In the genomic region with DNA sequence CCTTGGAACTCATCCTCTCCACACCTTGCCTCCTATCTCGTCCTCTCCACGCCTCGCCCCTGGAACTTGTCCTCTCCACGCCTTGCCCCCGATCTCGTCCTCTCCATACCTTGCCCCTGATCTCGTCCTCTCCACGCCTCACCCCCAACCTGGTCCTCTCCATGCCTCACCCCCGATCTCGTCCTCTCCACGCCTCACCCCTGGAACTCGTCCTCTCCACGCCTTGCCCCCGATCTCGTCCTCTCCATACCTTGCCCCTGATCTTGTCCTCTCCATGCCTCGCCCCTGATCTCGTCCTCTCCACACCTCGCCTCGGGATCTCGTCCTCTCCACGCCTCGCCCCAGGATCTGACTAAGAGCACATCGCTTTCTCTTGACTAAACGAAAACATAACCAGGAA, we compare ENCODE assay signal across 25 mouse cellular contexts.
"Had no signal": no experiment of that assay in that cellular context is flagged by ENCODE, and none has a peak within 500 bp of the region (broad histone marks: within the 10 kb centered on the region; RNA-seq: fewer than 3 reads in every experiment).

No protein-coding gene starts in this region.

- H3K27ac ChIP-seq: gastrocnemius, adult 2 months; heart, embryonic 10.5 days; heart, embryonic 13.5 days; heart, embryonic 15.5 days; hindbrain, embryonic 13.5 days; hindbrain, embryonic 15.5 days; hindbrain, postnatal 0 days; kidney, embryonic 15.5 days; limb, embryonic 13.5 days; limb, embryonic 15.5 days; liver, embryonic 12.5 days had no signal

- H3K4me3 ChIP-seq: gastrocnemius, adult 2 months; heart, embryonic 10.5 days; heart, embryonic 13.5 days; heart, embryonic 15.5 days; hindbrain, embryonic 13.5 days; hindbrain, embryonic 15.5 days; kidney, embryonic 15.5 days; limb, embryonic 13.5 days; limb, embryonic 15.5 days; liver, embryonic 12.5 days had no signal

- H3K4me2 ChIP-seq: heart, embryonic 13.5 days; heart, embryonic 15.5 days; hindbrain, embryonic 13.5 days; hindbrain, embryonic 15.5 days; kidney, embryonic 15.5 days; limb, embryonic 13.5 days; limb, embryonic 15.5 days; liver, embryonic 12.5 days had no signal

- H3K9me3 ChIP-seq: heart, embryonic 10.5 days; heart, embryonic 13.5 days; heart, embryonic 15.5 days; hindbrain, embryonic 13.5 days; hindbrain, embryonic 15.5 days; kidney, embryonic 15.5 days; limb, embryonic 13.5 days; limb, embryonic 15.5 days; liver, embryonic 12.5 days had no signal

- H3K27me3 ChIP-seq: hindbrain, embryonic 13.5 days; hindbrain, embryonic 15.5 days; kidney, embryonic 15.5 days; limb, embryonic 13.5 days; limb, embryonic 15.5 days; liver, embryonic 12.5 days had no signal

- H3K4me1 ChIP-seq: heart, embryonic 10.5 days; heart, embryonic 13.5 days; heart, embryonic 15.5 days; hindbrain, embryonic 15.5 days; kidney, embryonic 15.5 days; limb, embryonic 13.5 days; limb, embryonic 15.5 days; liver, embryonic 12.5 days had no signal

- ATAC-seq: hindbrain, postnatal 0 days; intestine, embryonic 16.5 days; liver, embryonic 12.5 days had no signal

- H3K9ac ChIP-seq: heart, embryonic 13.5 days; heart, embryonic 15.5 days; hindbrain, embryonic 13.5 days; hindbrain, embryonic 15.5 days; kidney, embryonic 15.5 days; limb, embryonic 13.5 days; limb, embryonic 15.5 days; liver, embryonic 12.5 days had no signal

- H3K36me3 ChIP-seq: heart, embryonic 10.5 days; heart, embryonic 13.5 days; heart, embryonic 15.5 days; hindbrain, embryonic 13.5 days; hindbrain, embryonic 15.5 days; kidney, embryonic 15.5 days; limb, embryonic 13.5 days; limb, embryonic 15.5 days; liver, embryonic 12.5 days had no signal

- DNase-seq: gastrocnemius, adult 2 months; gastrocnemius, postnatal 10 days; gastrocnemius, postnatal 25 days; heart, adult 18-20 months; heart, postnatal 14 days; heart, postnatal 36 days; kidney, adult 11 months; kidney, adult 2 months; kidney, adult 9 months; kidney, postnatal 14 days; kidney, postnatal 36 days; layer of hippocampus, adult 9-11 months; layer of hippocampus, postnatal 36 days; left cerebral cortex, postnatal 4 days had no signal
